Mouse (Mus musculus) layer of hippocampus, adult 6 months (tissue): ENCODE results near the gene Ngp. TPM values are rescaled to one million over a fixed set of nuclear protein-coding genes. Genes with fewer than 3 reads are reported as not detected.

Experiments used
- long read RNA-seq, 2 experiments: library from polyadenylated mRNA; unstranded; transcript quantifications; one replicate each; pipeline ENCODE4 v2.0.0; 2019 to 2020
- polyA plus RNA-seq: library from polyadenylated mRNA; unstranded; fragments of <200 nt; fragmentation: Nextera tagmentation; gene quantifications from 2 replicates; pipeline ENCODE4 v1.2.3, GENCODE M21; 2021

Gene Ngp
- not detected in 2 replicates for polyA plus RNA-seq
- long read RNA-seq, experiment 1, result 0 reads
- long read RNA-seq, experiment 2, partial matches to known transcripts, result 0 of 1 reads
- long read RNA-seq, experiment 2, other reads (novel, unspliced or antisense), result 0 of 1 reads

DNA sequence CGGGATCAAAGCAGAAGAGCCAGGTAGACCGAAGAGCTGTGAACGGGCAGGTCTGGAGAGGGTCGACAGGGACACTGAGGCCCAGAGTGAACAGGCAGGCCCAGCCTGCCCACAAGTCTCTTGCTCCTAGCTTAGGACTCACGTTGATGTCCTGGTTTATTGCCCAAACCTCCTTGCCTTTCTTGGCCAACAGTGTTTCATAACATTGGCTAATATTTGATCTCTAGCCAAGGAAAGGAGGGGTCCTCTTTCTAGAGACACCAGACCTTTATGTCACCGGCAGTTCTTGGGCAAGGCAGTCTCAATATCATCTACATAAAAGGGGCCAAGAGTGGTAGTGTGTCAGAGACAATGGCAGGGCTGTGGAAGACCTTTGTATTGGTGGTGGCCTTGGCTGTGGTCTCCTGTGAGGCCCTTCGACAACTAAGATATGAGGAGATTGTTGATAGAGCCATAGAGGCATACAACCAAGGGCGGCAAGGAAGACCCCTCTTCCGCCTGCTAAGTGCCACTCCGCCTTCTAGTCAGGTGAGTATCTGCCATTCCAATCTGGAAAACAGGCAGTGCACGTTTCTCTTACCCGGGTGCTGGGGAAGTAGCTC is at the start of gene Ngp:
Gene Ngp, plus strand, starts transcription at position 237 of the 602 bp plus-strand sequence.

DNA sequence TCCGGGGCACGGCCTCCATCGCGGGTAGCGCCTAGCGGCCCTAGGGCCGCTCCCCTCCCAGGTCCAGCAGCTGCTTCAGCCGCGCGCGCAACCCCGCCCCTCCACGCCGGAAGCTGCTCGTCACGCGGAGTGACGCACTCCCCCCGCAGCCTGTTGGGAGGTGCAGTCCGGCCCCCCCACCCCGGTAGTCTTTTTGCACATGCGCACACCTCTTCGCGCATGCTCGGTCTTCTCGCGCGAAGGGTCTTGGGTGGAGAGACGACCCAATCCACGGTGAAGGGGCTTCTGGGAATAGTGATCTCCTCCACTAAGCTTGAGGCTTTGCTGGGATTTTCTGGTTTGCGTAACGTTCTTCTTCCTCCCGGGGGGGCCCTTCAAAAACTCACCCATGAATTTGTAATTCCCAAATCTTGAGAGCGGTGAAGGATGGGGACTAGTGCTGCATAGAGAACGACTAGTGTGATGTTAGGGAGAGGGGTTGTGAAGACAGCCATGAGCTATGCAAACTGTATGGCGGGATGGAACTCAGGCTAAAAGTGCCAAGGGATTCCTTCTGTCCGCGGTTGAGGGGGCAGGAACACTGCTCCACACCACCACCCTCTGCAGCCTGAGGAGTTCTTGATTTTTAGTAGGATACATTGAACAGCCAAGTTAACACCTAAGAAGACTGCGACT is 11.3 kb upstream of the Ngp start, which contains the start of gene Ptpn23:
Gene Ptpn23, minus strand, starts transcription at position 115 of the 675 bp plus-strand sequence.

Other genes with a start within 250 kb of the Ngp start
- gene Cspg5, start 176.0 kb upstream of the Ngp start, polyA plus RNA-seq, result 52.3 and 60.3 TPM in 2 replicates
- 18.0 and 18.5 TPM in 2 replicates for gene Elp6, start 114.6 kb upstream of the Ngp start, polyA plus RNA-seq
- 31.7 and 33.5 TPM in 2 replicates for gene Scap, start 86.5 kb upstream of the Ngp start, polyA plus RNA-seq
- gene Ptpn23, start 11.5 kb upstream of the Ngp start, polyA plus RNA-seq, result 9.3 and 9.8 TPM in 2 replicates
- gene Klhl18, start 56.9 kb downstream of the Ngp start, polyA plus RNA-seq, result 5.6 and 6.0 TPM in 2 replicates
- 2.5 and 3.2 TPM in 2 replicates for gene Kif9, start 57.2 kb downstream of the Ngp start, polyA plus RNA-seq
- 8.0 TPM in 2 replicates for gene Setd2, start 112.8 kb downstream of the Ngp start, polyA plus RNA-seq
- 2.7 and 3.2 TPM in 2 replicates for gene Nradd, start 204.7 kb downstream of the Ngp start, polyA plus RNA-seq
- 0.56 and 0.72 TPM in 2 replicates for gene Nbeal2, start 234.4 kb downstream of the Ngp start, polyA plus RNA-seq
- 105 and 106 TPM in 2 replicates for gene Ccdc12, start 236.8 kb downstream of the Ngp start, polyA plus RNA-seq